Mouse (Mus musculus) CH12.LX (cell line): ENCODE data around the gene Magi2. TPM values are rescaled to one million over a fixed set of nuclear protein-coding genes. Genes with fewer than 3 reads are reported as not detected.

Experiments
- DNase-seq: peaks from one replicate; pipeline ENCODE4 v3.0.0-alpha.2; 2013; ENCODE audit errors: extremely low read depth
- H3K27ac ChIP-seq: 2 replicates; pipeline ENCODE4 v1.5.1; 2012; ENCODE audit warnings: low read depth, mild to moderate bottlenecking, control low read depth, moderate library complexity; ENCODE audit not compliant: insufficient read depth
- H3K27me3 ChIP-seq: replicated peaks from 2 replicates; pipeline ENCODE3; 2012; ENCODE audit warnings: inconsistent platforms
- H3K36me3 ChIP-seq, 2 experiments: replicated peaks in 1 of 2; 2 replicates each; pipeline versions ENCODE3 to v1.6.1; 2012; ENCODE audit warnings: inconsistent platforms in 1 of 2, low read length in 1 of 2, mild to moderate bottlenecking in 1 of 2, mixed read lengths in 1 of 2, moderate library complexity in 1 of 2; ENCODE audit not compliant: control insufficient read depth in 1 of 2, insufficient read depth in 1 of 2
- H3K4me1 ChIP-seq, 2 experiments: 2 replicates each; pipeline ENCODE4 v1.6.1; 2012; ENCODE audit warnings: inconsistent platforms in 1 of 2, moderate library complexity in 1 of 2; ENCODE audit not compliant: insufficient read depth in 2 of 2, control insufficient read depth in 1 of 2
- H3K4me2 ChIP-seq: 2 replicates; pipeline ENCODE4 v1.6.1; 2012; ENCODE audit warnings: low read depth, mild to moderate bottlenecking, control low read depth; ENCODE audit not compliant: poor library complexity, insufficient read depth, severe bottlenecking
- H3K4me3 ChIP-seq, 3 experiments: fragments of 150-350 bp in 1 of 3; sonication (generic) in 1 of 3; replicated peaks in 1 of 3; 2 replicates each; pipeline versions ENCODE3 to v1.5.1; 2011 to 2012; ENCODE audit warnings: low read depth in 2 of 3, low read length in 2 of 3, mild to moderate bottlenecking in 2 of 3, moderate library complexity in 2 of 3, control low read depth in 1 of 3, improper control_type of control experiment in 1 of 3, inconsistent platforms in 1 of 3, mixed read lengths in 1 of 3; ENCODE audit not compliant: poor library complexity in 1 of 3
- H3K79me2 ChIP-seq: replicated peaks from 2 replicates; pipeline ENCODE4 v1.6.1; 2012; ENCODE audit warnings: mild to moderate bottlenecking, moderate library complexity; ENCODE audit not compliant: control insufficient read depth, poor library complexity, insufficient read depth, severe bottlenecking; ENCODE audit errors: extremely low read depth
- H3K9ac ChIP-seq: 2 replicates; pipeline ENCODE4 v1.6.1; 2012; ENCODE audit warnings: low read depth, mild to moderate bottlenecking, control low read depth, moderate library complexity; ENCODE audit not compliant: insufficient read depth
- H3K9me3 ChIP-seq: replicated peaks from 2 replicates; pipeline ENCODE3; 2012; ENCODE audit warnings: low read length, inconsistent platforms, mixed read lengths
- BHLHE40 ChIP-seq: IDR thresholded peaks from 2 replicates; pipeline ENCODE4 v1.6.1; 2011; ENCODE audit warnings: mild to moderate bottlenecking, low read depth, low read length, improper control_type of control experiment
- CHD1 ChIP-seq: IDR thresholded peaks from 2 replicates; pipeline ENCODE4 v1.6.1; 2012; ENCODE audit warnings: low read depth, low read length, improper control_type of control experiment, inconsistent platforms
- CHD2 ChIP-seq: IDR thresholded peaks from 2 replicates; pipeline ENCODE4 v1.6.1; 2011; ENCODE audit warnings: low read length, improper control_type of control experiment
- CTCF ChIP-seq, 2 experiments: IDR thresholded peaks in 1 of 2; conservative IDR thresholded peaks in 1 of 2; 2 replicates each; pipeline ENCODE4 v1.5.1; 2011 to 2012; ENCODE audit warnings: low read depth in 2 of 2, low read length in 2 of 2, improper control_type of control experiment in 1 of 2, inconsistent platforms in 1 of 2, mild to moderate bottlenecking in 1 of 2, moderate library complexity in 1 of 2
- E2F4 ChIP-seq: IDR thresholded peaks from 2 replicates; pipeline ENCODE4 v1.6.1; 2011; ENCODE audit warnings: low read depth, low read length, improper control_type of control experiment; ENCODE audit not compliant: insufficient replicate concordance
- ELF1 ChIP-seq: IDR thresholded peaks from 2 replicates; pipeline ENCODE4 v1.6.1; 2014; ENCODE audit warnings: low read depth, mild to moderate bottlenecking, inconsistent platforms, low read length, improper control_type of control experiment
- EP300 ChIP-seq: IDR thresholded peaks from 2 replicates; pipeline ENCODE4 v1.6.1; 2011; ENCODE audit warnings: low read length, improper control_type of control experiment
- ETS1 ChIP-seq: conservative IDR thresholded peaks from 2 replicates; pipeline ENCODE4 v1.6.1; 2012; ENCODE audit warnings: low read depth, mild to moderate bottlenecking, inconsistent platforms, low read length, improper control_type of control experiment, moderate library complexity
- IRF4 ChIP-seq: IDR thresholded peaks from 2 replicates; pipeline ENCODE4 v1.6.1; 2014; ENCODE audit warnings: low read depth, mild to moderate bottlenecking, inconsistent platforms, low read length, improper control_type of control experiment
- KAT2A ChIP-seq: IDR thresholded peaks from 2 replicates; pipeline ENCODE4 v1.6.1; 2012; ENCODE audit warnings: low read length, improper control_type of control experiment, inconsistent platforms; ENCODE audit not compliant: insufficient replicate concordance
- MAFK ChIP-seq: IDR thresholded peaks from 2 replicates; pipeline ENCODE4 v1.6.1; 2011; ENCODE audit warnings: low read length, improper control_type of control experiment; ENCODE audit not compliant: insufficient replicate concordance
- MAZ ChIP-seq: IDR thresholded peaks from 2 replicates; pipeline ENCODE4 v1.6.1; 2012; ENCODE audit warnings: low read depth, mild to moderate bottlenecking, inconsistent platforms, low read length, improper control_type of control experiment, moderate library complexity
- MXI1 ChIP-seq: IDR thresholded peaks from 2 replicates; pipeline ENCODE4 v1.6.1; 2011; ENCODE audit warnings: mild to moderate bottlenecking, low read depth, low read length, improper control_type of control experiment
- PAX5 ChIP-seq: IDR thresholded peaks from 2 replicates; pipeline ENCODE4 v1.6.1; 2012; ENCODE audit warnings: low read length, inconsistent platforms, mixed read lengths
- SIN3A ChIP-seq: IDR thresholded peaks from 2 replicates; pipeline ENCODE4 v1.6.1; 2012; ENCODE audit warnings: low read length, improper control_type of control experiment, inconsistent platforms
- SMC3 ChIP-seq: IDR thresholded peaks from 2 replicates; pipeline ENCODE4 v1.6.1; 2011; ENCODE audit warnings: low read depth, low read length, improper control_type of control experiment
- TCF12 ChIP-seq: IDR thresholded peaks from 2 replicates; pipeline ENCODE4 v1.6.1; 2014; ENCODE audit warnings: low read depth, mild to moderate bottlenecking, inconsistent platforms, low read length, improper control_type of control experiment
- UBTF ChIP-seq: IDR thresholded peaks from 2 replicates; pipeline ENCODE4 v1.6.1; 2012; ENCODE audit warnings: low read depth, mild to moderate bottlenecking, inconsistent platforms, low read length, improper control_type of control experiment, moderate library complexity
- dilution Hi-C: fragments of 300-500 bp; cut with MboI; formaldehyde crosslinking; loops from 2 replicates; pipeline ENCODE4 v1.14.3; 2020; ENCODE audit warnings: low sequenced_read_pairs; ENCODE audit not compliant: extremely low pct_unique_long_range_greater_than_20kb, extremely low pct_ligation_motif_present
- in situ Hi-C: fragments of 300-500 bp; cut with MboI; formaldehyde crosslinking; loops from 3 replicates; pipeline ENCODE4 v1.14.3; 2019; ENCODE audit warnings: low sequenced_read_pairs, low pct_ligation_motif_present, low pct_unique_long_range_greater_than_20kb, mixed read lengths
- polyA plus RNA-seq: library from polyadenylated mRNA; unstranded; fragments of >175 nt; gene quantifications from 2 replicates; pipeline ENCODE4 v1.2.1, GENCODE M21; 2012; ENCODE audit warnings: low read depth; ENCODE audit not compliant: insufficient read length
- total RNA-seq, 2 experiments: library from RNA; depleted of rRNA; stranded (reverse); fragments of 300-350 nt in 1 of 2; fragments of >200 nt in 1 of 2; gene quantifications; 2 replicates each; pipeline ENCODE4 v1.2.3; 2012 to 2014

Gene Magi2
- total and polyA plus RNA-seq, 3 experiments: 0.37 to 0.63 (median 0.42) TPM

DNA sequence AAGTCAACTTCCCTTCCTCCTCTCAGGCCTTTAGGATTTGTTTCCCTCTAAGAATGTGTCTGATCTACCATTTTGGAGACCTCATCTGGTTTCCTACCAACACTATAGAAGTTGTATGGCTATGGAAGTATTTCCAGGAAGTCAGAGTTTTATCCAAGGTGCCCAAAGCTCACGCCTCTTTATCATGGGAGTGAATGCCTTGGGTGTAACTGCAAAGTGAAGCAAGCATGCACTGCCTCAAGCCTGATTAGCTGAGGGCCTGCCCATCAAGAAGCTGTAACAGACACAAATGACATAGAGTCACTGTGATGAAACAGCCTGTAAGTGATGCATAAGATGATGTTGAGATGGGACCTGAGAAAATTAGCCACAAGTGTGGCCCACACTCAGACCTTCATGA lies 1416.9 kb downstream of the Magi2 start:
- Histone ChIP-seq H3K79me2 (no peaks in the 10 kb centered on the region), H3K4me3 (no peak overlapping the region), H3K4me2 (no peak overlapping the region), H3K27me3 (no peaks in the 10 kb centered on the region), H3K9ac (no peak overlapping the region), H3K36me3 (no peaks in the 10 kb centered on the region), H3K27ac (no peak overlapping the region), H3K9me3 (peaks cover 3% of the 10 kb centered on the region), H3K4me1 (no peaks in the 10 kb centered on the region)
- no peak for DNase-seq
- TF ChIP-seq ETS1 (no peak), CTCF (conservative IDR thresholded peaks at IDR 0.05 in 1 of 2, IDR thresholded peaks at IDR 0.05 in 1 of 2; ENCODE audit: low read depth in 2 of 2, low read length in 2 of 2) (no peak), MXI1 (no peak), UBTF (no peak), CHD1 (no peak), BHLHE40 (no peak), SIN3A (no peak), IRF4 (no peak), KAT2A (no peak), PAX5 (no peak), E2F4 (no peak), SMC3 (no peak)
- in situ Hi-C loops: no loop called here
- dilution Hi-C loops: no loop called here

DNA sequence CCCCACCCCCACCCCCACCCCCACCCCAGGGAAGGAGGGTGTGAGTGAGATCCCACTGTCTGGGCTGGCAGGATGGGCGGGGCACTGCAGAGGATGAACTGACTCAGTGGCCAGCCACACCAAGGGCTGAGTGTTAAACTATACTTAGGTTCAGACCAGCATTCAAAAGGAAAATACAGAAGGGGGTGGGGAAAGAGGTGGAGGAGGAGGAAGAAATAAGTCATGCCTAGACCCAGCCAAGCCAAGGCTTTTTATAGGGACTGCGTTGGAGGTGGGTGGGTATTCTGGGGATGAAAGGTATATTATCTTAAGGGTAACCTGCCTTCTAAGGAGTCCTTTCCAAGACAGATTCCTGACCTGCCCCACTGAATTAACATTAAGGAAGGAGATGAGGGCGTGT lies 1420.1 kb downstream of the Magi2 start:
- Histone ChIP-seq H3K4me1 (peaks cover 0 to 12% of the 10 kb centered on the region in 2 experiments; a peak in 1 of 4 replicates), H3K27ac (no peak overlapping the region), H3K27me3 (no peaks in the 10 kb centered on the region), H3K4me3 (no peak overlapping the region), H3K36me3 (no peaks in the 10 kb centered on the region), H3K9ac (no peak overlapping the region), H3K4me2 (no peak overlapping the region), H3K79me2 (no peaks in the 10 kb centered on the region), H3K9me3 (peaks cover 5% of the 10 kb centered on the region)
- no peak for DNase-seq
- no peak for TF ChIP-seq CHD2
- no peak for TF ChIP-seq TCF12
- TF ChIP-seq MAFK: no peak
- no peak for TF ChIP-seq MAZ
- TF ChIP-seq EP300: no peak
- TF ChIP-seq ELF1: no peak
- dilution Hi-C loops (no loop called here), in situ Hi-C loops (no loop called here)
